Mouse (Mus musculus) forelimb bud, embryonic 11.5 days (tissue): ENCODE measurements at regions not wholly inside any gene's neighbourhood (a gene's known extent, or its start where the extent isn't known, plus 50 kb on each side); places are given as distances from the start of the nearest gene placed in this dataset.

ENCODE experiments used
- DNase-seq: peaks from one replicate; pipeline ENCODE4 v3.0.0-alpha.2; 2012; ENCODE audit warnings: low read depth, low spot score

DNA sequence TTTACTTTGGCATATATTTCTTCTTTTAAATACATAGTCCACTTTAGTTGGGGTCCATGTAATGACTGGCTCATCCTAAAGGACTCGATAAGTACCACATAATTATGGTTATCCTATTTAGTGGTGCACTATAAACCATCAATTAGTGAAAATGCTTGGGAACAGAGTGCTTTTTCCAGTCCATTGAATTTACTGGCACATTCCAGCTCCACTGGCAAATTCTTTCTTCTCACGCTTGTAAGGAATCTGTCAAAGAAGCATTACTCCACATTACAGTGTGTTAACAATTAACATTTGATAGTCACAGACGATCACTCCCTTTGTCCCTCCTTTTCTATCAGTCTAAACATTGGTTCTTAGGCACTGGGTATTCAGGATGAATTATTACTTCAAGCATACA, 241.7 kb upstream of the Gli3 start:
- no peak for DNase-seq

DNA sequence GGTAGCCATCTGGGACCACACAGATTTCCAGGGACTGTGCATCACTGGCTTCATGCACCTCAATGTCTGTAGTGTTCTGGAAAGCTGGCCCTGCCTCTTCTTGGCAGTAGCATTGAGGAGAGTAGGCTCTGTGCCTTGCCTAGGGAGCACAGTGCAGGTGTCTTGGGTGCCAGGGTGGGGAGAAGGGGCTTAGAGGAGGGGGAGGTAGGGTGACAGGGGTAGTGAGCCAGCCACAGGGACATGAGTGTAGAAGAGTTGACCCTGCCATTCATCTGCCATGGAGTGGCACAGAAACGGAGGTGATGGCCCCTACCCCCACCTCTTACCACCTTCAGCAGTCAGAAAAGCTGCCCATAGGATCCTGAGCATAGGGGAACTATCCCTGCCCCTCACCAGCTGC, 235.4 kb upstream of the Gli3 start:
- DNase-seq: no peak
